Mouse (Mus musculus) CD4-positive, CD25-positive, alpha-beta regulatory T cell, adult 2 months (primary cell): ENCODE measurements around the gene Lin37.
A peak's percentile ranks its signal among the peaks of the same experiment; 100 is the strongest.

Experiments used
- DNase-seq: peaks from one replicate; pipeline ENCODE4 v3.0.0-alpha.2; 2012; ENCODE audit warnings: low read depth, low spot score

Lin37 gene

GRCm38 (mm10) chr7:30559443-30559954, at the start of gene Lin37:
TSS of gene Lin37 (minus strand) at chr7:30559838.
- DNase-seq, result peak; percentile 94

DNA sequence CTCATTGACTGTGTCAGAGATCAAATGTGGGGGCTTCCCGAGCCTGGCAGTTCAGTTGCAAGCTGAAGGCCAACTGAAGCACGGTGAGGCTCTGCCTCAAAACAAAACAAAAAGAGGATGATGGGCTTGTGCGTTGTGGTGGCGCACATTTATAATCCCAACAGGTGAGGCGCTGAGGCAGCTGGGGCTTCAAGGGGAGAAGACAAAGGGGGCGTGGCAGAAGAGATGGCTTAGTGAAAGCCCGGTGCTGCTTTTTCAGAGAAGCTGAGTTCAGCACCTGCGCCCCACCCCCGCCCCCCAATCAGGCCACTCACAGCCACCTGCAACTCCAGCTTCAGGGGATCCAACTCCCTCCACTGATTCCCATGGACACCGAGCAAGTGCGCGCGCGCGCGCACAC, 48.8 kb upstream of the Lin37 start:
- DNase-seq, result no peak

DNA sequence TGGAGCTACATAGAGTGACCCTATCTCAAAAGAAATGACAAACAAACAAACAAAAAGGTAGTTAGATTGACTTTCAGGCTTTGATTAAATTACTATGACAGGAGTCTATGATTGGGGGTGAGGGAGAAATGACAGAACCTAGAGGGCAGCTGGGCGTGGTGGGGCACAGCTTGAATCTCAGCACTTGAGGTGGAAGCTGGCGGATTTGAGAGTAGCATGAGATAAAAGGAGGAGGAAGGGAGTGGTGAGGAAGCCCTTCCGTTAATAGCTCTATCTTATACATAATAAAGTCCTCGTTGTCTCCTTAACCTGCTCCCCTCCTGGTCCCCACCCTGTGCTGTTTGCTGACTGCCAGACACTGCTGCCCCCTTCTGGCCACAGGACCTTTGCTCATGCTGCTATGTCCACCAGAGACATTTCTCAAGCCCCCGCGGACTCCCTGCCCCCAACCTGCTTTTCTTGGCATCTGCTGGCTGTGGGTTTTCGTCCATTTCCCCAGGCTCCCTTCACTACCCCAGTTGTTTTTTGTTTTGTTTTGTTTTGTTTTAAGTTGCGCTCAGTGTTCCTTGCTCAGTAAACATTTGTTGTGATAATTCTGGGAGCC, 48.2 kb upstream of the Lin37 start:
- peak; percentile 89 for DNase-seq

- no peak for DNase-seq
These were observed 45.3 kb upstream of the Lin37 start for GRCm38 (mm10) chr7:30604944-30605343.

DNA sequence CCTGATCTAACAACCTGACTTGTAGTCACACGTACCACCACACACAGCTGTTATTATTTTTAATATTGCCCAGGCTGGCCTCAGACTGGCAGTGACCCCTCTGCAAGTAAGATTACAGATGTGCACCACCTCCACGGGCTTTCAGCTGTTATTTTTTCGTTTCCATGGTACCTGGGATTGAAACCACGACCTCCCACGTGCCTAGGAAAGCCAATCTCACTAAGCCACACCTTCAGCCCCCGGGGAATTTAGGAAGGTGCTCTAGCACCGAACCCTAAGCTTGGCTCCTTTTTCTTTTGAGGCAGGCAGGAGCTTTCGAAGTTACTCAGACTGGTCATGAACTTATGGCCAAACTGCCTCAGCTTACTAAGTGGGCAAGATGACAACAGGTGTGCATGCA, 44.8 kb upstream of the Lin37 start:
- DNase-seq, result no peak

GRCm38 (mm10) chr7:30602583-30602982, 42.9 kb upstream of the Lin37 start:
- DNase-seq, result no peak

GRCm38 (mm10) chr7:30600651-30601050, 41.0 kb upstream of the Lin37 start:
- no peak for DNase-seq

DNA sequence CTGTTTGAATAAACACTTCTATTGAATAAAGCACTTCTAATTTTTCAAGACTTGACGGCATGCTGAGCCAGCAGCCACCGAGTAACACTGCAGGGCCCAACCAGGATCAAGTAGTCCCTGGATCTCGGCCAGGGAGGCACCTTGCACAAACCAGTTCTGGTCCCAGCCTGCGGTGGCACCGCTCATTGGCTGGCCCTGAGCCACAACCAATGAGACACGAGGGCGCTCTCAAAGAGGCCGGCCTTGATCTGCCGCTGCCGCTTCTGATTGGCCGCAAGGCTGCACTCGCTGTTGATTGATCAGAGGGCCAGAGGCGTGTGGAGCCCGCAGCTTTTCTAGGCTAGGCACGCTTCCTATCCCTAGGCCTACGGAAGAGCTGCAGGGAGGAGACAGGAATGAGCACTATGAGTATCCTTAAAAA, 40.3 kb upstream of the Lin37 start:
- peak; percentile 79 for DNase-seq

DNA sequence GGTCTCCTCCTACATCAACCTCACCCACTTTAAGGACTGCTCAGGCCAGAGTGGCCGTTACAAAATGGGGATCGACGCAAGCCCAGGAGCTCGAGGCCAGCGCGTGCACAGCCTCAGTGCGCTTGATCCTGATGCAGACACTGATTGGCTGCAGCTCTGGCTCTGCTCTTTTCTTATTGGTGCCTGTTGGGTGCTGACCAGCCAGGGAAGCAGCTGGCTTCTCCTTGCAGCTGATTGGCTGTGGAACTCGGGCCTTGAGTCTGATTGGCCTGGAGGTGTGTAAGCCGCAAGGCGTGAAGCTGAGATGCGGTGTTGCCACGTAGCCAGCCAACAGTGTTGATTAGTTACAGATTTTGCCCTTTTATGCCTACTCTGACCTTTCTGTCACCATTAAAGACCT, 39.1 kb upstream of the Lin37 start, which contains the start of gene Zbtb32:
Gene Zbtb32, minus strand, starts transcription at position 124 of the 400 bp plus-strand sequence.
- DNase-seq, result no peak

- DNase-seq, result no peak
These were observed 37.2 kb upstream of the Lin37 start for GRCm38 (mm10) chr7:30596811-30597210.

DNA sequence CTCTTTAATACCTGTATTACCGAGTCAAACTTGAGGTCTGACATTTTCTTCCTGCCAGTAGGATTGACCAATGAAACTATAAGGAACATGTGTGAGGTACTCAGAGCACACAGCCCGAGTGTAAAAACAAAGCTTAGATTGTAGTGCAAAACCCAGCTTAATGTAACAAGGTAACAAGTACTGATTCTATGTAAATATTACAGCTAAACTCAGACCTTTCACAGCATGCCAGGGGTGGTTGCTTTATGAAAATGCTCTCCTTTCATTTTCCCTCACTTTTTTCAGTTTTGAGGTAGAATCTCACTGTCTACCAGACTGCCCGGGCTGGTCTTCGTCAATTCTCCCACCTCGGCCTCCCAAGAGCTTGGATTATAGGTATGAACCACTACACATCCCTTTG, 36.5 kb upstream of the Lin37 start:
- no peak for DNase-seq

DNA sequence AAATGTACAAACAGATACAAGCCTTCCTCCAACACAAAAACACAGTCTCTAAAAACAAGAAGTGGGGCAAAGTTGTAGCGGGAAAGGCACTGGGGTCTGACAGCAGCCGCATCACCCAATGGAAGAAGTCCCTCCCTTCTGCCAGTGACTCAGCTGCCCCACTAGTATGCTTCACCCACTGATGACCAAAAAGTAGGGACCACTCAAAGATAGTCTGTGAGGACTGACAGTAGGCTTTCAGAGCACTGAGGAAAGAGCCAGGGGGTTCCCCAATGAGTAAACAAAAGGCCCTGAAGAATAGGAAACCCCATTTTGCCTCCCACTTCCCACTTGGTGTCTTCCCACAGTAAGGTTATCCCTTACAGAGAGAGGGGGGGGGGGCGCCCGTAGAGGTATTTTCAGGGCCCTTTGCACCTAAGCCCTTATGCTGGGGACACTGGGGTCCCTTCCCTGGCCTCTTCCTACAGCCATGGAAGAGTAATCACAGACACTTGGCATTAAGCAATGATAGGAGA, 34.9 kb upstream of the Lin37 start:
- DNase-seq, result no peak

DNA sequence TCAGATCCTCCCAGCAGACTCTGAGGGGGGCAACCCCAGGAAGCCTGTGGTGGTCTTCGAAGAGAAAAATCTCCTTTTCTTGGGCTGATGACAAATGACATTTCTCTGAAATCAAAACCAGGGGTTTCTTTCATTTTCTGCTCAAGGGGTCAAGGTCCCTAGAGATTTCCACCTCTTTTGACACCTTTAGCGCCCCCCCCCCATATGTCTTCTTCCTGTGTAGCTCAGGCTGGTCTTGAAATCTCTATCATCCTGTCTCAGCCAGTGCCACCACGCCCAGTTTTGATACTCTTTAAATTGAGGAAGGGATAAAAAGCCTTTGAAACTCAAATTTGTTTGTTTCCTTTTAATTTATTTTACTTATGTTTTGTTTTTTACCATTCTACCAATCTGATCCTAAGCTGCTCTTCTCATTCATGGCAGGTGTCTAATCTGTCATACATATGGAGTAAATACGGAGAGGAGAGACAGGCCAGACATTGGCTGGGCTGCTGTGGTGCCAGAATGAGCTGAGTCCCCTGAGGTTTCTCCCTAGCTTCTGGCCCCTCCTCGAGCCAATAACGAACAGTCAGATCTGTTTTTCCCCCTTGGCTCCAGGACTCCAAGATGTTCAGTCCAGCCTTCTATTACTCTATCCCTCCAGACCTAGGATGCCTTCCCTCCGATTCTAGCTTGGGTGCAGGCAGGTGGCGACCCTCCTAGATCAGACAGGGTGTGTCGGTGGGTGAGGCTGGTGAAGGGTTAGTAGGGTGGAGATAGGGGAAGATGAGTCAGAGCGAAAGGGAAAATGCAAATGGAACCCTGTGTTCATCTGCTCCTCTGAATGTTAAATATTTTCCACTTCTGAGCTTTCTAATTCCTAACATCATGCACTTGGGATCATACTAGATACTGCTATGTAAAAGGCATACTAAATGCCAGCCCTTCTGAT, 34.2 kb upstream of the Lin37 start:
- peak; percentile 41 for DNase-seq

- peak; percentile 34 for DNase-seq
These were observed 33.3 kb upstream of the Lin37 start for GRCm38 (mm10) chr7:30592772-30593423.

- DNase-seq, result no peak
These were observed 31.9 kb upstream of the Lin37 start for GRCm38 (mm10) chr7:30591605-30591951.

DNA sequence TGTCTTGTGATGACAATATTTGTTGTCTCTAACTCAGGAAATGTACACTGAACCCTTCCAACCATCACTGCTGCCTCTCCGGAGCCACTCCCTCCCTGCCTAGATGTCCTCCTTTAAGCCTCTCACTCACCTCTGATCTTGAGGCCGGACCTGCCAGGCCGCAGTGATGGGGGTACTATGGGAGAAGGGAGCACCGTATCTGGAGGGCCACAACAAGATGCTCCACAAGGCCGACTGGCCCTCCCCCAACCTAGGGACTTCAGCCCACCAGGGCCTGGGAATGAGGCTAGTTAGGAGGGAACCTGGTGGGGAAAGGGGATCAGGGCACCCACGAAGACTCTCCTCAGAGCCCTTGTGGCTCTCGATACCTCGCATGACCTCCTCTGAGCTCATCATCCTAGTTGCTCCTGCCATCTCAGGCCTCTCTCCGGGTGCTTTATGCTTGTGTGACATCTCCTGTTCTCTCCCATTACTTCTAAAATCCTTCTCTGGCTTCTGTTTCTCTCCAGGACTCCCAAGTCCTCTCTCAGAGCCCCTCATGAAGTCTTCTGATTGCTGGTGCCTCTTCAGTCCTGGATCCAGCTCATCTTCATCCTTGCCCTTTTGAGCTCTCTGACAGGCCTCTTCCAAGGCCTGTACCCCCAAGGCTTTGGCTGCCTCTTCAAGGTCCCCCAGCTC, 31.4 kb upstream of the Lin37 start:
- no peak for DNase-seq

- peak; percentile 80 for DNase-seq
These were observed 30.0 kb upstream of the Lin37 start for GRCm38 (mm10) chr7:30589435-30590301.

DNA sequence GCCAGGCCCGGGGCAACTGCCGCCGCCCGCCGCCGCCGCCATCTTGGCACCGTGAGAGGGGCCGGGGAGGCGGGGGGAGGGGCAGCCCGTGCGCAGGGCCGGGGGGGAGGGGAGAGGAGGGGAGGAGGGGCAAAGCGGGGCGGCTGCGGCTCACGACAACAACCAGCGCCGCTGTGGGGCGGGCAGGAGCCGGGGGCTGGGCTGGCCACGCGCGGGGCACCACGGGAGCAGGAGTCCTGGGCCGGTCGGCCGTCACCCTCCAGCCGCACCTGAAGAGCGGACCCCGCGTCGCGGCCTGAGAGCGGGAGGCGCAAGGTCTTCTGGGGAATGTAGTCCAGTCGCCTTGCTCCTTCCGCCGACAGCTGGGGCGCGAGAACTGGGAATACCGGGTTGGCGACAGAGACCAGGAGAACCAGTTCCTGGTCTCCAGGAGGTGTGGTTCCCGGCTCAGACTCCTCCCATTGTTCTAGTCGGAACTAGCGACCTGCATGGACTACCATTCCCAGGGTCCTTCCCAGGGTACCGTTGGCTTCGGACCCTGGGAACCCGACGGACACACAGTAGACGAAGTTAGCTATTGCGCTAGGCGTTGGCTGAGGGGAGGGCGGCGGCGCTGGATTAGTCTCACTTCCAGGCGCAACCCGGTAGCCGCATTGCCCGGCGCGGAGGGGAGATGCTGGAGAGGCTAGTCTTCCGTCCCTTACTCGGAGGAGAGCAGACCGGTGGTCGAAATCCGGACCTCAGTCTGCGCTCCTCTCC, 29.2 kb upstream of the Lin37 start, which contains the start of gene Kmt2b:
Gene Kmt2b, minus strand, starts transcription at position 51 of the 759 bp plus-strand sequence.
- DNase-seq, result peak; percentile 95

GRCm38 (mm10) chr7:30587842-30588667, 28.4 kb upstream of the Lin37 start:
- no peak for DNase-seq
